Mouse (Mus musculus) lung, adult 2 months (tissue): ENCODE results near the gene D630023F18Rik. TPM values are rescaled to one million over a fixed set of nuclear protein-coding genes. Genes with fewer than 3 reads are reported as not detected.

Experiments used
- DNase-seq: peaks from one replicate; pipeline ENCODE4 v3.0.0; 2022
- H3K4me1 ChIP-seq: fragments of 200-500 bp; 2 replicates; pipeline ENCODE4 v1.6.1; 2011; ENCODE audit warnings: low read length; ENCODE audit not compliant: control insufficient read depth, insufficient read depth
- H3K4me3 ChIP-seq: fragments of 200-500 bp; replicated peaks from 2 replicates; pipeline ENCODE3; 2011; ENCODE audit warnings: low read depth, mild to moderate bottlenecking, control low read depth, low read length; ENCODE audit errors: extremely low read depth
- CTCF ChIP-seq: fragments of 200-500 bp; IDR thresholded peaks from 2 replicates; pipeline ENCODE4 v1.5.1; 2011; ENCODE audit warnings: mild to moderate bottlenecking, low read length, control low read depth; ENCODE audit not compliant: insufficient read depth
- POLR2A ChIP-seq: fragments of 200-500 bp; IDR thresholded peaks from 2 replicates; pipeline ENCODE4 v1.6.1; 2011; ENCODE audit warnings: low read depth, mild to moderate bottlenecking, control low read depth, low read length, borderline replicate concordance; ENCODE audit errors: extremely low read depth
- WGBS: fragments of 180-500 bp; shearing (Covaris S2); methylation state at CpG from one replicate; pipeline ENCODE4 v1.1.7; 2018; 5-methylcytosine and 5-hydroxymethylcytosine counted together
- polyA plus RNA-seq: library from polyadenylated mRNA; depleted of rRNA; stranded (reverse); fragments of >200 nt; gene quantifications from 2 replicates; pipeline ENCODE4 v1.2.3, GENCODE M21; 2012; rRNA removed

D630023F18Rik gene
- polyA plus RNA-seq: 0.05 and 0.06 TPM in 2 replicates

GRCm38 (mm10) chr1:65122574-65123372 is at the start of gene D630023F18Rik:
Gene D630023F18Rik, minus strand, starts transcription at chr1:65123214.
- DNase-seq: no peak
- Histone ChIP-seq H3K4me3 (no peak within 1 kb of the TSS), H3K4me1 (no peaks in the 10 kb centered on the region)
- WGBS: 31% methylated on average over 9 of the region's 9 CpGs
- no peak for TF ChIP-seq CTCF
- no peak for TF ChIP-seq POLR2A

- no peak for DNase-seq
- no peak overlapping the region for H3K4me3 ChIP-seq
- peaks cover 5% of the 10 kb centered on the region for H3K4me1 ChIP-seq
- 67% methylated on average over 4 of the region's 4 CpGs for WGBS
- TF ChIP-seq POLR2A: no peak
- TF ChIP-seq CTCF: no peak
Measured at GRCm38 (mm10) chr1:65171579-65171978, 48.6 kb upstream of the D630023F18Rik start.

GRCm38 (mm10) chr1:65169947-65170346 is 46.9 kb upstream of the D630023F18Rik start:
- WGBS: 81% methylated on average over 5 of the region's 5 CpGs
- no peaks in the 10 kb centered on the region for H3K4me1 ChIP-seq
- H3K4me3 ChIP-seq: no peak overlapping the region
- DNase-seq: no peak
- TF ChIP-seq CTCF (no peak), POLR2A (no peak)

GRCm38 (mm10) chr1:65169536-65169935 is 46.5 kb upstream of the D630023F18Rik start:
- H3K4me1 ChIP-seq: no peaks in the 10 kb centered on the region
- DNase-seq: no peak
- 73% methylated on average over 7 of the region's 7 CpGs for whole genome bisulfite sequencing
- TF ChIP-seq CTCF (no peak), POLR2A (no peak)
- no peak overlapping the region for H3K4me3 ChIP-seq

- no peaks in the 10 kb centered on the region; the same call in 1 of the 2 replicates for H3K4me1 ChIP-seq
- TF ChIP-seq POLR2A (no peak), CTCF (no peak)
- 81% methylated on average over 1 of the region's 1 CpGs for WGBS
- no peak for DNase-seq
- H3K4me3 ChIP-seq: no peak overlapping the region
Measured at GRCm38 (mm10) chr1:65167496-65167895, 44.5 kb upstream of the D630023F18Rik start.

- H3K4me3 ChIP-seq: no peak overlapping the region
- no peak for DNase-seq
- WGBS: 98% methylated on average over 1 of the region's 1 CpGs
- no peaks in the 10 kb centered on the region; the same call in 1 of the 2 replicates for H3K4me1 ChIP-seq
- TF ChIP-seq CTCF (no peak), POLR2A (no peak)
Measured at GRCm38 (mm10) chr1:65162210-65162609, 39.2 kb upstream of the D630023F18Rik start.

- no peak for DNase-seq
- Histone ChIP-seq H3K4me1 (no peaks in the 10 kb centered on the region; the same call in 1 of the 2 replicates), H3K4me3 (no peak overlapping the region)
- TF ChIP-seq CTCF (no peak), POLR2A (no peak)
- WGBS: 90% methylated on average over 5 of the region's 5 CpGs
Measured at GRCm38 (mm10) chr1:65156111-65156510, 33.1 kb upstream of the D630023F18Rik start.

- no peak for DNase-seq
- H3K4me1 ChIP-seq: no peaks in the 10 kb centered on the region; the same call in 1 of the 2 replicates
- TF ChIP-seq POLR2A: no peak
- TF ChIP-seq CTCF: no peak
- H3K4me3 ChIP-seq: no peak overlapping the region
Measured at GRCm38 (mm10) chr1:65154814-65155213, 31.8 kb upstream of the D630023F18Rik start.

- no peaks in the 10 kb centered on the region for H3K4me1 ChIP-seq
- no peak for DNase-seq
- H3K4me3 ChIP-seq: no peak overlapping the region
- TF ChIP-seq CTCF: no peak
- no peak for TF ChIP-seq POLR2A
- 49% methylated on average over 3 of the region's 3 CpGs for WGBS
Measured at GRCm38 (mm10) chr1:65147971-65148370, 25.0 kb upstream of the D630023F18Rik start.

GRCm38 (mm10) chr1:65147326-65147725 is 24.3 kb upstream of the D630023F18Rik start:
- H3K4me1 ChIP-seq: no peaks in the 10 kb centered on the region
- WGBS: 87% methylated on average over 5 of the region's 5 CpGs
- no peak overlapping the region for H3K4me3 ChIP-seq
- no peak for TF ChIP-seq POLR2A
- TF ChIP-seq CTCF: no peak
- no peak for DNase-seq
